Mouse (Mus musculus) kidney, embryonic 14.5 days (tissue): ENCODE results near the gene Kif3a. TPM values are rescaled to one million over a fixed set of nuclear protein-coding genes. Genes with fewer than 3 reads are reported as not detected.

ENCODE experiments used
- ATAC-seq: fragments of 200-750 bp; cut with Nextera tagmentation; 2 replicates; pipeline ENCODE4 v1.8.0; 2017; ENCODE audit warnings: moderate number of reproducible peaks, mild to moderate bottlenecking, moderate TSS enrichment, moderate library complexity; ENCODE audit not compliant: low FRiP score, low TSS enrichment
- H3K27ac ChIP-seq: fragments of 300-500 bp; sonication (generic); 2 replicates; pipeline ENCODE4 v1.5.1; 2014; ENCODE audit warnings: low read depth, mild to moderate bottlenecking, low read length, moderate library complexity, mixed read lengths
- H3K27me3 ChIP-seq: fragments of 300-500 bp; sonication (generic); 2 replicates; pipeline ENCODE4 v1.6.1; 2014; ENCODE audit warnings: mild to moderate bottlenecking, low read length; ENCODE audit not compliant: control insufficient read depth, insufficient read depth
- H3K36me3 ChIP-seq: fragments of 300-500 bp; sonication (generic); 2 replicates; pipeline ENCODE4 v1.6.1; 2014; ENCODE audit warnings: low read length, mixed read lengths; ENCODE audit not compliant: control insufficient read depth, insufficient read depth
- H3K4me1 ChIP-seq: fragments of 300-500 bp; sonication (generic); 2 replicates; pipeline ENCODE4 v1.6.1; 2014; ENCODE audit warnings: low read length, mixed read lengths; ENCODE audit not compliant: control insufficient read depth, insufficient read depth
- H3K4me2 ChIP-seq: fragments of 300-500 bp; sonication (generic); replicated peaks from 2 replicates; pipeline ENCODE4 v1.6.1; 2014; ENCODE audit warnings: low read depth, mild to moderate bottlenecking, low read length
- H3K4me3 ChIP-seq: fragments of 300-500 bp; sonication (generic); 2 replicates; pipeline ENCODE4 v1.5.1; 2014; ENCODE audit warnings: mild to moderate bottlenecking, low read length
- H3K9ac ChIP-seq: fragments of 300-500 bp; sonication (generic); 2 replicates; pipeline ENCODE4 v1.6.1; 2014; ENCODE audit warnings: low read depth, mild to moderate bottlenecking, low read length, moderate library complexity
- H3K9me3 ChIP-seq: fragments of 300-500 bp; sonication (generic); 2 replicates; pipeline ENCODE4 v1.6.1; 2016; ENCODE audit warnings: low read length; ENCODE audit not compliant: control insufficient read depth
- WGBS: fragments of 180-500 bp; shearing (Covaris S2); extraction: QIAGEN DNeasy Blood & Tissue Kit; methylation state at CpG from one replicate; pipeline ENCODE4 v1.1.7; 2014; 5-methylcytosine and 5-hydroxymethylcytosine counted together
- polyA plus RNA-seq: library from polyadenylated mRNA; unstranded; fragments of >200 nt; fragmentation: Nextera tagmentation; extraction: Ambion mirVana; gene quantifications from 2 replicates; pipeline ENCODE4 v1.2.1, GENCODE M21; 2014

The Kif3a gene
- polyA plus RNA-seq, 1 experiment from 2014 or later, result 65.3 TPM

DNA sequence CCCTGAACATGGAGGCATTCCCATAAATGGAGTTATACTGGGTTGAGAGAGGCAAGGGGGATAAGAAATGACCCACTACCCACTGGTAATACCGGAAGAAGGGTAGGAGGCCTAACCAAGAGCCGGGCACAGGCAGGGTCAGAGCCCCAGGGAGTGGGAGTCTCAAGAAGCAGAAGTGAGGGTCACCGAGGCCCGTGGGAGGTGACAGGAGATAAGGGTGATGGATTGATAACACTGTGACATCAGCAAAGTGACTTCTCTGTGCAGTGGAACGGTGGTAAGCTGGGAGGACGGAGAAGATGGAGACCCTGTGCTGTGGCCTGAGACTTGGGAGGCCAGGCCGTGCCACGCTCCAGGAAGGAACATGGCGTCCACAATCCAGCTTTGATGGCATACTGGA lies 56.4 kb downstream of the Kif3a start:
- Histone ChIP-seq H3K4me1 (no peaks in the 10 kb centered on the region), H3K27me3 (no peaks in the 10 kb centered on the region), H3K36me3 (no peaks in the 10 kb centered on the region), H3K9me3 (no peaks in the 10 kb centered on the region), H3K4me2 (no peak overlapping the region), H3K27ac (no peak overlapping the region), H3K4me3 (no peak overlapping the region), H3K9ac (no peak overlapping the region)
- no peak for ATAC-seq
- WGBS, result 67% methylated on average over 9 of the region's 9 CpGs

DNA sequence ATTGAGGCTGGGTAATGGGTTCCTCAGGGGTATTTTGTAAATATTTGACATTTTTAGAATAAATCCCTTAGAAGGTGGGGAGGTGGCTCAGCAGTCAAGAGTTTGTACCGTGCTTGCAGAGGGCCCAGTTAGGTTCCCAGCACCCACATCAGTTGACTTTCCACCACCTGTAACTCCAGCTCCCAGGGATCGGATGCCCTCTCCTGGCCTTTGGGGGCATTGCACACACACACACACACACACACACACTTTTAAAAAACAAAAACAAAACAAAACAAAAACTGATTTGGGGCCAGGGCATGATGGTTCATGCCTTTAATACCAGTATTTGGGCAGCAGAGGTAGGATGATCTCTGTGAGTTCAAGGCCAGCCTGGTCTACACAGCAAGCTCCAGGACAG lies 56.9 kb downstream of the Kif3a start:
- Histone ChIP-seq H3K36me3 (no peaks in the 10 kb centered on the region), H3K4me3 (no peak overlapping the region), H3K4me2 (no peak overlapping the region), H3K27me3 (no peaks in the 10 kb centered on the region), H3K9ac (no peak overlapping the region), H3K27ac (no peak overlapping the region), H3K9me3 (no peaks in the 10 kb centered on the region), H3K4me1 (no peaks in the 10 kb centered on the region)
- WGBS, result 98% methylated on average over 2 of the region's 2 CpGs
- no peak for ATAC-seq

DNA sequence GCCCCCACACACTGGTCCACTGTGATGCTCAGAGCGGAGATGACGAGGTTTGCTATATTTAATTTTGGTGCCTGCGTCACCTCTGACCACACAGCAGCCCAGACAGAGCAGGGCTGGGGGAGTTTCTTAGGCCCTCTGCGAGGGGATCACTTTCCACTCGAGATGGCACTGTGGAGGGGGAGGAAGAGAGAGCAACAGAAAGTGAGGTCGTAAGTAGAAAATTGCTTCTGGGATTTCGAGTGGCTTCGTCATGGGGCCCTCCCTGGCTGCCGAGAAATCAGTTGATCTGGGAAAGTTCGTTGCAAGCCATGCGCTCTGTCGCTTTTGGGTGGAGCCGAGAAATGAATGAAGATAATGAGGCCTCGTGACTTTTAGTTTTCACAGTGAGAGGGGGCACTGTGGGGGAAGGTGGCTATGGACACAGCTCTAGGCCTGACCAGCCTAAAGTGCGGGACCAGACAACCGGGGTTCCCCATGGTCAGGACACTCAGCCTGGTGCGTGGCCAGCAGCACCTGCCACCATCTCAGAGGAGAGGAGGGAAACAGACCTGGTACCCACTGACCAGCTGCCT lies 59.7 kb downstream of the Kif3a start:
- 57% methylated on average over 17 of the region's 17 CpGs for WGBS
- no peak overlapping the region for H3K9ac ChIP-seq
- no peaks in the 10 kb centered on the region for H3K9me3 ChIP-seq

DNA sequence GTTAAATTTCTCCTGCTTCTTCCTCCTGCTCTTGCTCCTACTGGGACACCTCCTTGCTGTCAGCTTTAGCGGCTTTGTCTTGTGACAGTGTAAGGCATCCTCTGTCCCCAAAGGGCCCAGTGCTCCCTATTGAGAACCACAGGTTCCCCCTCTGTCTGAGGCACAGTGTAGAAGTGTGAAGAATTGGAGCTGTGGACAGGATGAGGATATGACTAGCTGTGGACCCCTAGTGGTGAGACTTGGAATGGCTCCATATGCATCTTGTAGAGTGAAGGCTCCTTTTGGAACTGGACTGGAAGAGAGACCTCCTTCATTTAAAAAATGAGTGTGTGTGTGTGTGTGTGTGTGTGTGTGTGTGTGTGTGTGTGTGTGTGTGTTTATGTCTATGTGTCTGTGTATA lies 60.7 kb downstream of the Kif3a start:
- Histone ChIP-seq H3K9ac (no peak overlapping the region), H3K36me3 (no peaks in the 10 kb centered on the region), H3K4me2 (no peak overlapping the region), H3K9me3 (no peaks in the 10 kb centered on the region), H3K27ac (no peak overlapping the region), H3K4me1 (no peaks in the 10 kb centered on the region), H3K27me3 (no peaks in the 10 kb centered on the region), H3K4me3 (no peak overlapping the region)
- WGBS, result 15% methylated on average over 1 of the region's 1 CpGs
- peak; percentile 71; the same call in 1 of the 2 replicates for ATAC-seq

More for the DNA sequence above, 59.7 kb downstream of the Kif3a start:
- no peak overlapping the region for H3K27ac ChIP-seq
- no peaks in the 10 kb centered on the region for H3K36me3 ChIP-seq
- no peaks in the 10 kb centered on the region for H3K4me1 ChIP-seq
- ATAC-seq, result no peak
- H3K4me3 ChIP-seq, result no peak overlapping the region
- H3K27me3 ChIP-seq, result no peaks in the 10 kb centered on the region
- H3K4me2 ChIP-seq, result no peak overlapping the region

DNA sequence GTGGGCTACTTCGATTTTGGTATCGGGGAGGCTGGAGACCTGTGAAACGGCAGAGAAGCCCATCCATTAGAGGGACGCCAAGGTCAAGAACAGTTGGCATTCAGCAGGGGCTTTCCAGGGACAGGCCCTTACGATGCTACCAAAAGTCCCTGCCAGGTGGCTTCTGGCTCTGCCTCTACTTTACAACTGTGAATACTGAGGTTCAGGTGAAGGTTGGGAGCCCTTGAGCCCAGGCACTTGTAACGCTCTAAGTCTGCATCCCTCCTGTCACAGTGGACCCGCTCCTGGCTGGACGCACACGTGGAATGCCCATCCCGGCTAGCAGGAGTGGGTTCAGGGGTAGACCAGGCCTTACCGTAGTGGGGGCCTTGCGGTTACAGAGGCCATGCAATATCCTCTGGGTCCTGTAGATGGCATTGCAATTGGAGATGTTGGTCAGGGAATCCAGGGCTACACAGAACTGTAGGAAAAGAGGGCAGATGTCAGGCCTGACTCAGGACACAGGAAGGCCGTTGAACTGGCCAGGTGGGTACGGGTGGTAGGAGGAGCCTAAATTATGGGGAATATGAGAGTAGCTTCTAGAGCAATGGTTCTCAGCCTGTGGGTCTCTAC lies 65.0 kb downstream of the Kif3a start:
- no peak for ATAC-seq
- WGBS, result 66% methylated on average over 14 of the region's 14 CpGs
- H3K4me2 ChIP-seq, result no peak overlapping the region

DNA sequence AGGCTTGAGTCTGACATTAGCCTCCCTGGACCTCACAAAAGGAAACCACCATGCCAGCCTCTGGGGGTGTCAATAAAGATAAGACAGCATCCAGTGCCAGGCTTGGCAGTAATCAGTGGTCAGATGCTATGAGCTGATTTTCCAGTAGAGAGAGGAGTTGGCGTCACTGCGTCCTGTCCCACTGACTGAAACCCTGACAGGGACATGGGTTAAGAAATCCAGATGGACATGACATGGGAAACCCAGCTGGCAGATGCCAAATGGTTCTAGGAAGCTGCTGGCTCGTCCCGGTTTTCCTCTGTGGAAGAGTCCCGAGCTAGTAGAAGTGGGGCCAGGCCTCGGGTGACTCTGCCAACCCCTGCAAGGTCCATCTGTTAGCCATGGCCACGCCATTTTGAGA lies 66.5 kb downstream of the Kif3a start:
- Histone ChIP-seq H3K4me1 (0 out of 2 replicates have a peak, but pooled peaks cover 8% of the 10 kb centered on the region), H3K36me3 (no peaks in the 10 kb centered on the region), H3K4me3 (no peak overlapping the region), H3K9me3 (no peaks in the 10 kb centered on the region), H3K4me2 (no peak overlapping the region), H3K27me3 (peaks cover 15% of the 10 kb centered on the region), H3K9ac (no peak overlapping the region), H3K27ac (no peak overlapping the region)
- WGBS, result 83% methylated on average over 7 of the region's 7 CpGs
- no peak for ATAC-seq

More for the DNA sequence above, 65.0 kb downstream of the Kif3a start:
- H3K9me3 ChIP-seq, result no peaks in the 10 kb centered on the region
- H3K9ac ChIP-seq, result no peak overlapping the region
- 0 out of 2 replicates have a peak, but pooled peaks cover 8% of the 10 kb centered on the region for H3K4me1 ChIP-seq
- H3K27ac ChIP-seq, result no peak overlapping the region
- peaks cover 15% of the 10 kb centered on the region for H3K27me3 ChIP-seq
- H3K4me3 ChIP-seq, result no peak overlapping the region
- H3K36me3 ChIP-seq, result no peaks in the 10 kb centered on the region

DNA sequence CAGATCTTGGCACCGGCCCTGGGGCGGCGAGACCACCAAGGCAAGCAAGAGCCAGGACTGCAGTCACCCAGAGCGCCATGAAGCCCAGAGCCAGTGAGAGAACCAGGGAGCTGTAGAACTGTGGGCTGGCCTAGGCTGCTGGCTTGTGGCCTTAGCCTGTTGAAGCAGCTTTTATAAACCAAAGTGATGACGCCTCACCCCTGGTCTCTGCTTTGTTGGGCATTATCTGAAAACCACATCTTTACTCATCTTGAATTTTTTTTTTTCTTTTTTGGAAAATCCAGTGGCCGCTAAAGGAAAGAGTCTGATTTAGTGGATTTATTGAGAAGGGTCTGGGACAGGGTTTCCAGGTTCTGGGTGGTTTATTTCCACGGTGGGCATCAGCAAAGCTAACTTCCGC lies 67.4 kb downstream of the Kif3a start, which contains the start of gene Il13:
TSS of gene Il13 (minus strand) at position 147 of the 400 bp plus-strand sequence.
- 87% methylated on average over 8 of the region's 8 CpGs for WGBS
- peaks cover 15% of the 10 kb centered on the region for H3K27me3 ChIP-seq

DNA sequence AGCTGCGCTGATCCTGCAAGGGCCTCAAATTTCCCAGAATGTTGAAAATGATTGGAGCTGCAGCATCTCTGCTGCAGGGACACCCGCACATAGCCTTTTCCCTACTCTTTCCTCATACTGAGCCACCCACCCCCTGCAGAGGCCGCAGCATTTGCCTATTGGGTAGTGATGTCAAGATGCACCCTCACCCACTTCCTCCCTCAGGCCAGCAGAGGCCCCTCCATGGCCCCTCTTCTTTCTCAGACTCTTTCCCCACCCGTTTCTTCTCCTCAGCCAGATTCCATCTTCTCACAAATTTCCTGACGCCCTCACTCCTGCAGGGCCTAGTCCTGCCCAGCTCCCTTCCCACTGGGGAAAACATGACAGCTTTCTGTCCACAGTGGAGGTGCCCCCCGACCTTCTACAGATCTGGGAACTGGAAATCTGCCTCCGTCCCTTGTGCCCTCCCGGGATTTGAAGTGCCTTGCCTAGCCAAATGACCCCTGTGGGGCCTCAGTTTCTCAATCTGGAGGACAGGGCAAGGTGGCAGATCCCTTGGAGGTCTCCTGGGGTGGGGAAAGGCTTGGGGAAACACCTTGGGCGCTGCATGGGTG lies 68.5 kb downstream of the Kif3a start:
- Histone ChIP-seq H3K9me3 (no peaks in the 10 kb centered on the region), H3K4me3 (peak overlapping the region; percentile 37), H3K36me3 (no peaks in the 10 kb centered on the region), H3K27me3 (peaks cover 15% of the 10 kb centered on the region), H3K27ac (no peak overlapping the region), H3K4me2 (peak overlapping the region; percentile 75), H3K4me1 (0 out of 2 replicates have a peak, but pooled peaks cover 8% of the 10 kb centered on the region), H3K9ac (peak overlapping the region; percentile 37; the same call in 1 of the 2 replicates)
- WGBS, result 37% methylated on average over 9 of the region's 9 CpGs
- ATAC-seq, result no peak

More for the DNA sequence above, 67.4 kb downstream of the Kif3a start, which contains the start of gene Il13:
- Histone ChIP-seq H3K4me3 (no peak within 1 kb of the TSS), H3K4me2 (no peak within 1 kb of the TSS), H3K36me3 (no peaks in the 10 kb centered on the region), H3K9me3 (no peaks in the 10 kb centered on the region), H3K4me1 (0 out of 2 replicates have a peak, but pooled peaks cover 8% of the 10 kb centered on the region), H3K27ac (no peak within 1 kb of the TSS), H3K9ac (no peak within 1 kb of the TSS)
- no peak for ATAC-seq

DNA sequence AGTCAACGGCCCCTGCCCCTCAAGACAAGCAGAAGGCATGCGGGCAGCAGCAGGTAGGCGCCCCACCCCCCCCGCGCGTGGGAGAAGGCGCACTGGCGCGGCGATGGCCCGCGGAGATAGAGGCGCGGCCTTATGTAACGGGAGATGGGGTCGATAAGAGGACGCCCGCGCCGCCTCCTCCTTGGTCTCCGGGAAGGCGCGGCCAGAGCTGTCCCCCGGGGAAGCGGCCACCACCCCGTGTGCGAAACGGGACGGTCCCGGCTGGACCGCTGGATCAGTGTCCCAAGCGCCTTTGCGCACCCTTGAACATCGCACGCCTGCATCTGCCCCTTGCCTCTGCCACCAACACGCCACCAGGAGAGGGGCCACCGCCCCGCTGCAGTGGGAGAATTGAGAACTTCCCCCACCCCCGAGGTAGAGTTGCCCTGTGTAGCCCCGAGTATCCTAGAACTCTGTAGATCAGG lies 69.0 kb downstream of the Kif3a start:
- Histone ChIP-seq H3K4me2 (peak overlapping the region; percentile 75), H3K4me1 (0 out of 2 replicates have a peak, but pooled peaks cover 8% of the 10 kb centered on the region), H3K9ac (peak overlapping the region; percentile 37; the same call in 1 of the 2 replicates), H3K27me3 (peaks cover 15% of the 10 kb centered on the region), H3K9me3 (no peaks in the 10 kb centered on the region), H3K27ac (no peak overlapping the region), H3K36me3 (no peaks in the 10 kb centered on the region), H3K4me3 (peak overlapping the region; percentile 37)
- WGBS, result 2% methylated on average over 29 of the region's 40 CpGs
- peak; percentile 51 for ATAC-seq
